In the genomic region with DNA sequence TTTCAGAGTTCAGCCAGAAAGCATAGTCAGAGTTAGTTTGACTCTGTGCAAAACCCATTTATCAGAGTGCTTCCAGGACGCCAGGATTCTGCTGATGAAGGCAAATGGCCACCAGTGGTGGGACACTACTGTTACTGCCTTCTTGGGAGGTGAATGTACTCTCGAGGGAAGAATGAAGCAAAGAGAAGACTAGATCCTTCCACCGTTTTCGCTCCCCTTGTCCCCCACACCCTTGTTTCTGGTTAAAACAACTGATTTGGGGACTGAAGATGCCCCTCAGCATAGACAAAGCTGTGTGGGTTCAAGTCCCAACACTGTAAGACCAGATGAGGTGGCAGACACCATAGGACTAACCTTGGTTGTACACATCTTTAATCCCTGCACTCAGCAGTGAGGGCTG, we compare ENCODE assay signal across 9 mouse cellular contexts. TPM values are rescaled to one million over a fixed set of nuclear protein-coding genes. Genes with fewer than 3 reads are reported as not detected.
DNase-seq lines count a peak whose midpoint lies in the region; ATAC-seq and TF ChIP-seq lines count a peak whose summit lies in the region.
"Had no signal": no experiment of that assay in that cellular context is flagged by ENCODE, and none has a peak within 500 bp of the region (broad histone marks: within the 10 kb centered on the region; RNA-seq: fewer than 3 reads in every experiment).

No protein-coding gene starts in this region.

- H3K9ac ChIP-seq in lung, embryonic 15.5 days, result no peak overlapping the region
- H3K9ac ChIP-seq in heart, embryonic 14.5 days (ENCODE audit: low read length), result 0 out of 2 replicates have a peak overlapping the region, but pooled peaks have one; percentile 52
- no peak overlapping the region for H3K9ac ChIP-seq in liver, postnatal 0 days (replicated peaks)
- no peak overlapping the region for H3K9ac ChIP-seq in forebrain, embryonic 11.5 days (ENCODE audit: low read length)

- H3K36me3 ChIP-seq in lung, embryonic 15.5 days, result no peaks in the 10 kb centered on the region
- no peaks in the 10 kb centered on the region for H3K36me3 ChIP-seq in heart, embryonic 14.5 days (ENCODE audit: control insufficient read depth, insufficient read depth, low read length)
- no peaks in the 10 kb centered on the region for H3K36me3 ChIP-seq in liver, postnatal 0 days (replicated peaks; ENCODE audit: insufficient read depth, low read length)
- no peaks in the 10 kb centered on the region for H3K36me3 ChIP-seq in forebrain, embryonic 11.5 days (ENCODE audit: control insufficient read depth, insufficient read depth, low read length)
- H3K36me3 ChIP-seq: hindbrain, embryonic 10.5 days had no signal

- DNase-seq in gastrocnemius, adult 18-20 months (ENCODE audit: low spot score), result peak; percentile 14
- DNase-seq in gastrocnemius, postnatal 36 days, result no peak
- no peak for DNase-seq in lung, postnatal 14 days
- DNase-seq in liver, postnatal 0 days, result no peak
- no peak for DNase-seq in thymus, postnatal 25 days
- no peak for DNase-seq in forebrain, embryonic 11.5 days (ENCODE audit: low spot score)

- ATAC-seq in lung, embryonic 15.5 days (ENCODE audit: borderline replicate concordance, extremely low read depth, low FRiP score, low TSS enrichment), result no peak
- no peak for ATAC-seq in heart, embryonic 14.5 days (ENCODE audit: insufficient number of reproducible peaks, insufficient read depth, low FRiP score, low read depth)
- no peak for ATAC-seq in liver, postnatal 0 days
- ATAC-seq in forebrain, embryonic 11.5 days (replicated peaks; ENCODE audit: low FRiP score), result no peak

- no peak for TF ChIP-seq EP300 in liver, postnatal 0 days (IDR thresholded peaks at IDR 0.05; ENCODE audit: low read depth)

- 63% methylated on average over 4 of the region's 4 CpGs for WGBS in lung, embryonic 15.5 days
- WGBS in heart, embryonic 14.5 days, result 63% methylated on average over 4 of the region's 4 CpGs
- 62% methylated on average over 4 of the region's 4 CpGs for WGBS in liver, postnatal 0 days (ENCODE audit: insufficient replicate concordance)
- WGBS in forebrain, embryonic 11.5 days, result 76% methylated on average over 4 of the region's 4 CpGs

- H3K27me3 ChIP-seq in lung, embryonic 15.5 days, result no peaks in the 10 kb centered on the region
- no peaks in the 10 kb centered on the region for H3K27me3 ChIP-seq in heart, embryonic 14.5 days (ENCODE audit: control insufficient read depth, insufficient read depth, low read length)
- no peaks in the 10 kb centered on the region for H3K27me3 ChIP-seq in liver, postnatal 0 days (ENCODE audit: insufficient read depth, low read length)
- H3K27me3 ChIP-seq in forebrain, embryonic 11.5 days (ENCODE audit: control insufficient read depth, insufficient read depth, low read length), result no peaks in the 10 kb centered on the region

- H3K4me2 ChIP-seq in lung, embryonic 15.5 days, result no peak overlapping the region
- peak overlapping the region; percentile 45; the same call in 1 of the 2 replicates for H3K4me2 ChIP-seq in heart, embryonic 14.5 days (ENCODE audit: low read length)
- no peak overlapping the region for H3K4me2 ChIP-seq in liver, postnatal 0 days (ENCODE audit: low read depth, low read length)
- no peak overlapping the region for H3K4me2 ChIP-seq in forebrain, embryonic 11.5 days (ENCODE audit: low read depth, low read length, severe bottlenecking)

- peaks cover 73% of the 10 kb centered on the region for H3K4me1 ChIP-seq in lung, embryonic 15.5 days
- H3K4me1 ChIP-seq in heart, embryonic 14.5 days (ENCODE audit: control insufficient read depth in 2 of 2, insufficient read depth in 2 of 2, low read length in 2 of 2), result peaks cover 53 to 60% of the 10 kb centered on the region in 2 experiments
- peaks cover 55% of the 10 kb centered on the region for H3K4me1 ChIP-seq in liver, postnatal 0 days (ENCODE audit: insufficient read depth)
- H3K4me1 ChIP-seq in forebrain, embryonic 11.5 days (replicated peaks; ENCODE audit: control insufficient read depth, insufficient read depth, low read length), result peaks cover 32% of the 10 kb centered on the region

- TF ChIP-seq CTCF in liver, postnatal 0 days (IDR thresholded peaks at IDR 0.05; ENCODE audit: low read depth), result no peak

- H3K9me3 ChIP-seq in lung, embryonic 15.5 days, result no peaks in the 10 kb centered on the region
- H3K9me3 ChIP-seq in heart, embryonic 14.5 days (ENCODE audit: control insufficient read depth, low read length), result no peaks in the 10 kb centered on the region
- no peaks in the 10 kb centered on the region for H3K9me3 ChIP-seq in liver, postnatal 0 days (ENCODE audit: low read length)
- H3K9me3 ChIP-seq in forebrain, embryonic 11.5 days (ENCODE audit: control insufficient read depth, low read length), result no peaks in the 10 kb centered on the region
- H3K9me3 ChIP-seq: hindbrain, embryonic 10.5 days had no signal

- no peak overlapping the region for H3K4me3 ChIP-seq in lung, embryonic 15.5 days
- no peak overlapping the region for H3K4me3 ChIP-seq in heart, embryonic 14.5 days (ENCODE audit: control insufficient read depth in 1 of 2, insufficient read depth in 1 of 2, low read depth in 1 of 2, low read length in 2 of 2)
- H3K4me3 ChIP-seq in liver, postnatal 0 days (ENCODE audit: low read depth, low read length), result no peak overlapping the region
- H3K4me3 ChIP-seq in forebrain, embryonic 11.5 days (ENCODE audit: low read depth, low read length), result no peak overlapping the region

- peak overlapping the region; percentile 94 for H3K27ac ChIP-seq in lung, embryonic 15.5 days
- H3K27ac ChIP-seq in heart, embryonic 14.5 days (replicated peaks in 1 of 2; ENCODE audit: control insufficient read depth in 1 of 2, insufficient read depth in 1 of 2, low read depth in 2 of 2, low read length in 2 of 2), result peak overlapping the region; percentile 92 to 96
- H3K27ac ChIP-seq in liver, postnatal 0 days (ENCODE audit: low read depth), result peak overlapping the region; percentile 98
- no peak overlapping the region for H3K27ac ChIP-seq in forebrain, embryonic 11.5 days (ENCODE audit: low read depth, low read length)

- intact Hi-C loops in gastrocnemius, postnatal 36 days (cut with DNase I), result no loop called here

RNA-seq across cellular contexts. Expression of gene Nr1d1, which starts 9.0 kb away (rescaled TPM):
- 100 to 1,000 TPM in 1 of 2 experiments, 10 to 100 TPM in 1; 74.0 to 126 TPM for total RNA-seq in gastrocnemius, adult 18-20 months (2021)
- total RNA-seq in gastrocnemius, postnatal 36 days (2021), result 100 to 1,000 TPM in 1 of 2 experiments, 10 to 100 TPM in 1; 86.6 to 139 TPM
- 1.0 and 1.5 TPM in 2 replicates for polyA plus RNA-seq in lung, embryonic 15.5 days (2015; fragmentation: Nextera tagmentation; extraction: Ambion mirVana)
- polyA plus RNA-seq in heart, embryonic 14.5 days (2014; fragmentation: Nextera tagmentation; extraction: Ambion mirVana), result 6.0 and 6.4 TPM in 2 replicates
- polyA plus RNA-seq in liver, postnatal 0 days (2015; fragmentation: Nextera tagmentation; extraction: Ambion mirVana), result 2.0 and 4.2 TPM in 2 replicates
- 1.0 and 1.6 TPM in 2 replicates for polyA plus RNA-seq in forebrain, embryonic 11.5 days (2014; fragmentation: Nextera tagmentation; extraction: Ambion mirVana)

RNA-seq across cellular contexts. Expression of gene Msl1, which starts 11.2 kb away (rescaled TPM):
- 10 to 100 TPM; 50.5 to 56.4 TPM for total RNA-seq in gastrocnemius, adult 18-20 months (2021)
- total RNA-seq in gastrocnemius, postnatal 36 days (2021), result 10 to 100 TPM; 49.0 to 51.4 TPM
- 21.1 and 21.2 TPM in 2 replicates for polyA plus RNA-seq in lung, embryonic 15.5 days (2015; fragmentation: Nextera tagmentation; extraction: Ambion mirVana)
- 13.3 and 15.3 TPM in 2 replicates for polyA plus RNA-seq in heart, embryonic 14.5 days (2014; fragmentation: Nextera tagmentation; extraction: Ambion mirVana)
- polyA plus RNA-seq in liver, postnatal 0 days (2015; fragmentation: Nextera tagmentation; extraction: Ambion mirVana), result 5.4 and 6.5 TPM in 2 replicates
- 24.0 and 28.4 TPM in 2 replicates for polyA plus RNA-seq in forebrain, embryonic 11.5 days (2014; fragmentation: Nextera tagmentation; extraction: Ambion mirVana)

RNA-seq across cellular contexts. Expression of gene Casc3, which starts 20.6 kb away (rescaled TPM):
- total RNA-seq in gastrocnemius, adult 18-20 months (2021), result 10 to 100 TPM; 14.0 to 15.6 TPM
- total RNA-seq in gastrocnemius, postnatal 36 days (2021), result 10 to 100 TPM; 14.2 to 21.4 TPM
- 35.7 and 37.9 TPM in 2 replicates for polyA plus RNA-seq in lung, embryonic 15.5 days (2015; fragmentation: Nextera tagmentation; extraction: Ambion mirVana)
- 22.6 and 22.9 TPM in 2 replicates for polyA plus RNA-seq in heart, embryonic 14.5 days (2014; fragmentation: Nextera tagmentation; extraction: Ambion mirVana)
- 6.7 and 7.0 TPM in 2 replicates for polyA plus RNA-seq in liver, postnatal 0 days (2015; fragmentation: Nextera tagmentation; extraction: Ambion mirVana)
- 59.9 and 63.2 TPM in 2 replicates for polyA plus RNA-seq in forebrain, embryonic 11.5 days (2014; fragmentation: Nextera tagmentation; extraction: Ambion mirVana)

RNA-seq across cellular contexts. Expression of gene Thra, which starts 43.7 kb away (rescaled TPM):
- total RNA-seq in gastrocnemius, adult 18-20 months (2021), result 10 to 100 TPM; 78.3 to 85.2 TPM
- 10 to 100 TPM; 72.6 to 75.7 TPM for total RNA-seq in gastrocnemius, postnatal 36 days (2021)
- 35.6 and 35.8 TPM in 2 replicates for polyA plus RNA-seq in lung, embryonic 15.5 days (2015; fragmentation: Nextera tagmentation; extraction: Ambion mirVana)
- polyA plus RNA-seq in heart, embryonic 14.5 days (2014; fragmentation: Nextera tagmentation; extraction: Ambion mirVana), result 45.3 and 55.6 TPM in 2 replicates
- polyA plus RNA-seq in liver, postnatal 0 days (2015; fragmentation: Nextera tagmentation; extraction: Ambion mirVana), result 5.1 and 6.1 TPM in 2 replicates
- polyA plus RNA-seq in forebrain, embryonic 11.5 days (2014; fragmentation: Nextera tagmentation; extraction: Ambion mirVana), result 35.9 and 36.9 TPM in 2 replicates

RNA-seq across cellular contexts. Expression of gene Rapgefl1, which starts 52.4 kb away (rescaled TPM):
- under 1 TPM; 0.09 to 0.14 TPM for total RNA-seq in gastrocnemius, adult 18-20 months (2021)
- under 1 TPM; 0.12 to 0.15 TPM for total RNA-seq in gastrocnemius, postnatal 36 days (2021)
- polyA plus RNA-seq in lung, embryonic 15.5 days (2015; fragmentation: Nextera tagmentation; extraction: Ambion mirVana), result 0.86 and 1.4 TPM in 2 replicates
- 0.82 and 0.95 TPM in 2 replicates for polyA plus RNA-seq in heart, embryonic 14.5 days (2014; fragmentation: Nextera tagmentation; extraction: Ambion mirVana)
- polyA plus RNA-seq in liver, postnatal 0 days (2015; fragmentation: Nextera tagmentation; extraction: Ambion mirVana), result 0.11 and 0.21 TPM in 2 replicates
- 2.0 and 2.5 TPM in 2 replicates for polyA plus RNA-seq in forebrain, embryonic 11.5 days (2014; fragmentation: Nextera tagmentation; extraction: Ambion mirVana)
